Mouse (Mus musculus) cerebellum, postnatal 25 days (tissue): Measurements from ENCODE around the gene Pigl.

Experiments used
- DNase-seq, 2 experiments: peaks; one replicate each; pipeline ENCODE4 v3.0.0; 2021; ENCODE audit warnings: mixed read lengths in 2 of 2

The Pigl gene

GRCm38 (mm10) chr11:62537089-62537488, 78.8 kb downstream of the Pigl start:
- DNase-seq, result no peak

GRCm38 (mm10) chr11:62537590-62537989, 79.3 kb downstream of the Pigl start:
- peak in 1 of 2 experiments; percentile 19 for DNase-seq

GRCm38 (mm10) chr11:62538321-62539088, 80.2 kb downstream of the Pigl start:
- DNase-seq, result peak; percentile 78 to 79

- DNase-seq, result peak; percentile 91 to 93
Measured at GRCm38 (mm10) chr11:62539089-62539890, 81.0 kb downstream of the Pigl start, which contains the start of gene Cenpv. Gene Cenpv, minus strand, starts transcription at chr11:62539261.

- DNase-seq, result no peak
Measured at GRCm38 (mm10) chr11:62540167-62540566, 81.9 kb downstream of the Pigl start.

- DNase-seq, result no peak
Measured at GRCm38 (mm10) chr11:62540969-62541368, 82.7 kb downstream of the Pigl start.

- DNase-seq, result no peak
Measured at GRCm38 (mm10) chr11:62541581-62541980, 83.3 kb downstream of the Pigl start.

GRCm38 (mm10) chr11:62543991-62544390, 85.7 kb downstream of the Pigl start:
- no peak for DNase-seq

- peak; percentile 72 to 84 for DNase-seq
Measured at GRCm38 (mm10) chr11:62549782-62550181, 91.5 kb downstream of the Pigl start.

GRCm38 (mm10) chr11:62550227-62550685, 92.0 kb downstream of the Pigl start:
- DNase-seq, result peak; percentile 53 to 70

- DNase-seq, result peak; percentile 98 to 99
Measured at GRCm38 (mm10) chr11:62550727-62551225, 92.5 kb downstream of the Pigl start, which contains the start of gene Ubb. Gene Ubb, plus strand, starts transcription at chr11:62551171.

- DNase-seq, result peak; percentile 94 to 96
Measured at GRCm38 (mm10) chr11:62551226-62552119, 93.2 kb downstream of the Pigl start.

- DNase-seq, result no peak
Measured at GRCm38 (mm10) chr11:62553186-62553585, 94.9 kb downstream of the Pigl start.

- DNase-seq, result no peak
Measured at GRCm38 (mm10) chr11:62553633-62554032, 95.4 kb downstream of the Pigl start.

GRCm38 (mm10) chr11:62554163-62554855, 96.0 kb downstream of the Pigl start:
- DNase-seq, result no peak

GRCm38 (mm10) chr11:62554934-62555517, 96.8 kb downstream of the Pigl start:
- DNase-seq, result no peak

GRCm38 (mm10) chr11:62555896-62556412, 97.7 kb downstream of the Pigl start:
- DNase-seq, result no peak

GRCm38 (mm10) chr11:62557205-62557604, 98.9 kb downstream of the Pigl start:
- DNase-seq, result no peak

GRCm38 (mm10) chr11:62558152-62558551, 99.9 kb downstream of the Pigl start:
- no peak for DNase-seq

GRCm38 (mm10) chr11:62558961-62559646, 100.8 kb downstream of the Pigl start:
- no peak for DNase-seq
